Mouse (Mus musculus) stomach, postnatal 0 days (tissue): ENCODE results near the gene Inpp5b. TPM values are rescaled to one million over a fixed set of nuclear protein-coding genes. Genes with fewer than 3 reads are reported as not detected.
A peak's percentile ranks its signal among the peaks of the same experiment; 100 is the strongest.

Experiments used
- ATAC-seq: fragments of 200-750 bp; cut with Nextera tagmentation; 2 replicates; pipeline ENCODE4 v1.8.0; 2017; ENCODE audit not compliant: low FRiP score, low TSS enrichment
- DNase-seq: peaks from one replicate; pipeline ENCODE4 v3.0.0-alpha.2; 2016; ENCODE audit warnings: low spot score
- H3K27ac ChIP-seq: fragments of 300-500 bp; sonication (generic); replicated peaks from 2 replicates; pipeline ENCODE4 v1.5.1; 2014; ENCODE audit warnings: mild to moderate bottlenecking, control low read depth
- H3K27me3 ChIP-seq: fragments of 300-500 bp; sonication (generic); 2 replicates; pipeline ENCODE4 v1.6.1; 2014; ENCODE audit warnings: low read length; ENCODE audit not compliant: control insufficient read depth, insufficient read depth
- H3K36me3 ChIP-seq: fragments of 300-500 bp; sonication (generic); 2 replicates; pipeline ENCODE4 v1.6.1; 2014; ENCODE audit warnings: low read length, mixed read lengths; ENCODE audit not compliant: control insufficient read depth, insufficient read depth
- H3K4me1 ChIP-seq: fragments of 300-500 bp; sonication (generic); replicated peaks from 2 replicates; pipeline ENCODE4 v1.6.1; 2014; ENCODE audit warnings: antibody characterized with exemption; ENCODE audit not compliant: control insufficient read depth, insufficient read depth
- H3K4me2 ChIP-seq: fragments of 300-500 bp; sonication (generic); replicated peaks from 2 replicates; pipeline ENCODE4 v1.6.1; 2014; ENCODE audit warnings: low read depth, mild to moderate bottlenecking, control low read depth, moderate library complexity
- H3K4me3 ChIP-seq: fragments of 300-500 bp; sonication (generic); 2 replicates; pipeline ENCODE4 v1.5.1; 2014; ENCODE audit warnings: low read depth, low read length, control low read depth
- H3K9ac ChIP-seq: fragments of 300-500 bp; sonication (generic); 2 replicates; pipeline ENCODE4 v1.6.1; 2014; ENCODE audit warnings: mild to moderate bottlenecking, low read length, control low read depth, mixed read lengths
- H3K9me3 ChIP-seq: fragments of 300-500 bp; sonication (generic); 2 replicates; pipeline ENCODE4 v1.6.1; 2016; ENCODE audit warnings: low read length; ENCODE audit not compliant: control insufficient read depth
- CTCF ChIP-seq: IDR thresholded peaks from 2 replicates; pipeline ENCODE4 v1.5.1; 2016; ENCODE audit warnings: antibody characterized with exemption, low read depth, mild to moderate bottlenecking, moderate library complexity
- EP300 ChIP-seq: optimal IDR thresholded peaks from 2 replicates; pipeline ENCODE3; 2016; ENCODE audit warnings: antibody characterized with exemption
- WGBS: fragments of 180-500 bp; shearing (Covaris S2); extraction: QIAGEN DNeasy Blood & Tissue Kit; methylation state at CpG from one replicate; pipeline ENCODE4 v1.1.7; 2014; 5-methylcytosine and 5-hydroxymethylcytosine counted together
- polyA plus RNA-seq: library from polyadenylated mRNA; unstranded; fragments of >200 nt; fragmentation: Nextera tagmentation; extraction: Ambion mirVana; gene quantifications from 2 replicates; pipeline ENCODE4 v1.2.1, GENCODE M21; 2015

Inpp5b gene
- polyA plus RNA-seq, 1 experiment from 2014 or later, result 23.5 TPM

GRCm38 (mm10) chr4:124699791-124700190, 41.9 kb upstream of the Inpp5b start:
- Histone ChIP-seq H3K9me3 (no peaks in the 10 kb centered on the region), H3K4me3 (peak overlapping the region; percentile 80), H3K4me2 (peak overlapping the region; percentile 93), H3K27ac (peak overlapping the region; percentile 88; the same call in 1 of the 2 replicates), H3K9ac (no peak overlapping the region), H3K27me3 (no peaks in the 10 kb centered on the region), H3K4me1 (peaks cover 15% of the 10 kb centered on the region), H3K36me3 (no peaks in the 10 kb centered on the region)
- no peak for TF ChIP-seq CTCF
- TF ChIP-seq EP300, result no peak
- ATAC-seq (no peak), DNase-seq (no peak)
- 21% methylated on average over 6 of the region's 6 CpGs for WGBS

DNA sequence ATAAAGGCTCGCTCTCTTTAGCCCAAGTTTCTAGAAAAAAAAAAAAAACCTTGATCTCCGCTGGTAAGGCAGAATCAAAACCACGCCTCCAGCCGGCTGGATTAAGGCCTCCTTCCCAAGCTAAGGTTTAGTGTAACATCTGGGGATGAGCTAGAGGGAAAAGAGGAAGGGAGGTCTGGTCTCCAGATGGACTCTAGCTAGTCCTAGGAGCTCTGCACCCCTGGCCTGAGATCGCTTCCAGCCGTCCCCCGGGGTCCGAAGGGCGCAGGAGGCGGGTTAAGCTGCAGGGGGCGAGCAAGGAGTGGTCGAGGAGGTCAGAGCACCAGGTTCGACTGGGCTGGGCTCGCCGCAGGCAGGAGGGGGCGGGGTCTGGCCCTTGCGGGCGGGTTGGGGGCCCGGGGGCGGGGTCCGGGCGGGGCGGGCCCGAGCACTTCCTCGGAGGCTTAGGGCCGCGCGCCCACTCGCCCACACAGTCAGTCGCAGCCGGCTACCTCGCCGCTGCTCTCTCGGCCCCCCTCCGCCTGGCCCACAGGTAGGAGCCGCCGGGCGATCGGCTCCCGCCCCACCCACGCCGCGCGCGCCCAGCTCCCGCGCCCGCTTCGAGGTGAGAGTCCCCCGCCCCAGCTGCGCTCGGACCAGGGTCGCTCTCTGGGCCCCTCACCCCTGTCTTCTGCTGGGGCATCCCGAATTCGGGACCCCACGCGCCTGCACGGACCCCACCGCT, 41.2 kb upstream of the Inpp5b start, which contains the start of gene Fhl3:
Fhl3 (plus strand) TSS at position 454 of the 724 bp plus-strand sequence.
- Histone ChIP-seq H3K4me3 (peak within 1 kb of the TSS; percentile 80), H3K36me3 (no peaks in the 10 kb centered on the region), H3K4me1 (peaks cover 17% of the 10 kb centered on the region), H3K27me3 (no peaks in the 10 kb centered on the region), H3K9ac (peak within 1 kb of the TSS; percentile 88), H3K9me3 (no peaks in the 10 kb centered on the region), H3K27ac (peak within 1 kb of the TSS; percentile 88), H3K4me2 (peak within 1 kb of the TSS; percentile 93)
- TF ChIP-seq EP300 (no peak), CTCF (peak; percentile 33)
- ATAC-seq, result peak; percentile 61
- WGBS, result under 1% methylated on average over 38 of the region's 59 CpGs
- DNase-seq, result peak; percentile 77

- ATAC-seq (no peak), DNase-seq (peak; percentile 32)
- Histone ChIP-seq H3K9me3 (no peaks in the 10 kb centered on the region), H3K27me3 (no peaks in the 10 kb centered on the region), H3K4me3 (peak overlapping the region; percentile 80), H3K27ac (peak overlapping the region; percentile 88), H3K4me2 (peak overlapping the region; percentile 93), H3K4me1 (peaks cover 14% of the 10 kb centered on the region), H3K36me3 (no peaks in the 10 kb centered on the region; the same call in 1 of the 2 replicates), H3K9ac (peak overlapping the region; percentile 88)
- WGBS, result 6% methylated on average over 22 of the region's 22 CpGs
- no peak for TF ChIP-seq CTCF
Measured at GRCm38 (mm10) chr4:124701052-124701845, 40.4 kb upstream of the Inpp5b start.

DNA sequence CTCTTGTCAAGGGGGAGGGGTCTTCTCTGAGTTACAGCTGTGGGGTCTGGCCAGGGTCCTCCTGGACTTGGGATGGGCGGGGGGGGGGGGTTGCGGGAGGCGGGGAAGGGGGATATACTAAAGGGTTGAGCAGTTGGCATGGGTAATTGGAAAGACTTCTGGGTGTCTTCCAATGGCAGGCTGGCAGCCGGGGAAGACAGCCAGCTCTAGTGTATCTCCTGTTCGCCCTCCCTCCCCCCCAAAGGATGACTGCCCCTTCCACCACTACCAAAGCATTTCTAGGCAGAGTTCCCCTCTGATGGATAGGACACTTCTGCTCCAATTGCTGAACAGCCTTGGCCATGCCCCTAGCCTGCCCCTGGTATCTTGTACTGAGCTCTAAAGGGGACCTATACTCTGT, 39.7 kb upstream of the Inpp5b start:
- Histone ChIP-seq H3K27ac (peak overlapping the region; percentile 88), H3K4me1 (peaks cover 14% of the 10 kb centered on the region), H3K36me3 (no peaks in the 10 kb centered on the region; the same call in 1 of the 2 replicates), H3K27me3 (no peaks in the 10 kb centered on the region), H3K4me3 (peak overlapping the region; percentile 80), H3K9me3 (no peaks in the 10 kb centered on the region), H3K9ac (peak overlapping the region; percentile 88), H3K4me2 (peak overlapping the region; percentile 93)
- 34% methylated on average over 3 of the region's 5 CpGs for WGBS
- DNase-seq (no peak), ATAC-seq (no peak)
- TF ChIP-seq EP300 (no peak), CTCF (no peak)

GRCm38 (mm10) chr4:124703406-124703805, 38.2 kb upstream of the Inpp5b start:
- WGBS, result 17% methylated on average over 2 of the region's 2 CpGs
- TF ChIP-seq EP300 (no peak), CTCF (no peak)

More at GRCm38 (mm10) chr4:124703406-124703805, 38.2 kb upstream of the Inpp5b start:
- H3K4me2 ChIP-seq, result peak overlapping the region; percentile 38
- DNase-seq (peak; percentile 34), ATAC-seq (no peak)
- no peaks in the 10 kb centered on the region for H3K9me3 ChIP-seq
- H3K36me3 ChIP-seq, result no peaks in the 10 kb centered on the region; the same call in 1 of the 2 replicates
- peaks cover 14% of the 10 kb centered on the region for H3K4me1 ChIP-seq
- peak overlapping the region; percentile 85 for H3K27ac ChIP-seq
- no peak overlapping the region for H3K4me3 ChIP-seq
- 0 out of 2 replicates have a peak overlapping the region, but pooled peaks have one; percentile 38 for H3K9ac ChIP-seq
- no peaks in the 10 kb centered on the region for H3K27me3 ChIP-seq
